Mouse (Mus musculus) heart, postnatal 0 days (tissue): Measurements from ENCODE around the gene Snapc4.

Source experiments
- CTCF ChIP-seq: IDR thresholded peaks from 2 replicates; pipeline ENCODE4 v1.5.1; 2016; ENCODE audit warnings: antibody characterized with exemption, control low read depth, low read depth
- EP300 ChIP-seq: IDR thresholded peaks from 2 replicates; pipeline ENCODE4 v1.6.1; 2016; ENCODE audit warnings: antibody characterized with exemption, low read depth

DNA sequence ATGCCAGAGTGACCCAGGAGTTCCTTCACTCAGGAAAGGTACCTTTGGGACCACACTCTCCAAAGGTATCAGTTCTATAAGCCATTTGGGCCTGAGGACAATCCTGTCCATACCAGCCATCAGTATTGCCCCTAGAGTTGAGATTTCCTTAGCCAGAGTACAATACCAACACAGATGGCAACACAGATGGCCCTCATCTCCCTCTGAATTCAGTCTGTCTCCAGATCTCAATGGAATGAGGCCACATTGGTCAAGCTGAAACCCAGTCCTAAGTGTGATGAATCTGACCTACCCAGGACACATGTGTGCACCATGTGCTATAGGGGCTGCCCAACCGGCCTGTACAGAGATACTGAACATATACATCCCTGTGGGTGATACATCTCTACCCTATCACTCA is 21.8 kb upstream of the Snapc4 start:
- TF ChIP-seq EP300 (no peak), CTCF (no peak)
